Mouse (Mus musculus): ENCODE data around the gene Gnpnat1. TPM values are rescaled to one million over a fixed set of nuclear protein-coding genes. Genes with fewer than 3 reads are reported as not detected.

The Gnpnat1 gene
- polyA plus RNA-seq, 1 experiment = 1.9 TPM

DNA sequence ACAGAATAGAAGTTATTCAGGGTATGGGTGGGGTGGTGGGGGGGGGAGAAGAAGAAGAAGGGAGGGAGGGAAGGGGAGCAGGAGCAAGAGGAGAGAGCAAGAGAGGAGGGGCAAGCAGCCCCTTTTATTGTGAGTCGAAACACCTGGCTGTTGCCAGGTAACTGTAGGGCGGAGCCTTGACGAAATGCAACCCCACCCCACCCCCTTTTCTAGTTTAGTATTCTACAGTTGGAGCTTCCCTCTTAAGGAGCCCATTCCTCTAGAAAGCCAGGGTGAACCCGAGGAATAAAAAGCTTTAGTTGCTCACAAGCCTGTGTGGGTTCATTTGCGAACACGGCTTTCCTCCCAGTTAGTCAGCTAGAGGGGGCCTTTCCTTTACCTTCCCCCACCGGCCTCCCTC is 40.2 kb upstream of the Gnpnat1 start:
- no peak for DNase-seq (ENCODE audit: low read depth in 1 of 2, low spot score in 2 of 2)
- Histone ChIP-seq H3K4me3 (ENCODE audit: extremely low read depth, insufficient read depth, insufficient read length) (no peak overlapping the region), H3K27me3 (ENCODE audit: control insufficient read depth, insufficient read depth, low read length) (no peaks in the 10 kb centered on the region), H3K36me3 (ENCODE audit: control insufficient read depth, insufficient read depth, low read length) (no peaks in the 10 kb centered on the region), H3K27ac (ENCODE audit: insufficient read depth, low read length) (no peak overlapping the region), H3K4me1 (ENCODE audit: control insufficient read depth, insufficient read depth, insufficient read length) (no peaks in the 10 kb centered on the region)
- TF ChIP-seq CTCF (IDR thresholded peaks at IDR 0.05; ENCODE audit: extremely low read depth, insufficient read depth, insufficient read length, insufficient replicate concordance) = no peak
- no peak for TF ChIP-seq POLR2A (IDR thresholded peaks at IDR 0.05; ENCODE audit: low read depth, low read length)
- WGBS = 80% methylated on average over 7 of the region's 7 CpGs

- no peak for DNase-seq (ENCODE audit: low read depth in 1 of 2, low spot score in 2 of 2)
- 53% methylated on average over 12 of the region's 12 CpGs for WGBS
- Histone ChIP-seq H3K36me3 (ENCODE audit: control insufficient read depth, insufficient read depth, low read length) (no peaks in the 10 kb centered on the region), H3K27ac (ENCODE audit: insufficient read depth, low read length) (no peak overlapping the region), H3K27me3 (ENCODE audit: control insufficient read depth, insufficient read depth, low read length) (no peaks in the 10 kb centered on the region), H3K4me3 (ENCODE audit: extremely low read depth, insufficient read depth, insufficient read length) (no peak overlapping the region), H3K4me1 (ENCODE audit: control insufficient read depth, insufficient read depth, insufficient read length) (no peaks in the 10 kb centered on the region)
- TF ChIP-seq CTCF (IDR thresholded peaks at IDR 0.05; ENCODE audit: extremely low read depth, insufficient read depth, insufficient read length, insufficient replicate concordance) = no peak
- no peak for TF ChIP-seq POLR2A (IDR thresholded peaks at IDR 0.05; ENCODE audit: low read depth, low read length)
Measured at GRCm38 (mm10) chr14:45442781-45443560, 38.3 kb upstream of the Gnpnat1 start.

DNA sequence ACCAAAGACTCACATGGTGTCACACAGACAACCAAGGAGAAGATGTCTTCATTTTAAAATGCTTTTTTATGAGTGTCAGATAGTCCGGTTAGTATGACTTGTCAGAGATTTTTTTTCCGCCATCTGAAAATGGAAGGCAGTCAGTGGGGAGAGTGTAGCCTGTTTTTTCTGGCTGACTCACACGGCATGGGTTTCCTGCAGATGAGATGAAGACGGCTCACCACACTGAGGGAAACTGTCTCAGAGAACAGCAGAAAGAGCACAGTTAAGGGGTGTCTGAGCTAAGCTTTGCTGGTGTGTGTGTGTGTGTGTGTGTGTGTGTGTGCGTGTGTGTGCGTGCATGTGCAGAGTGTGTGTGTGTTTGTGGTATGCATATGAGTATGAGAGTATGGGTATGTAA is 36.6 kb upstream of the Gnpnat1 start:
- DNase-seq (ENCODE audit: low read depth in 1 of 2, low spot score in 2 of 2) = no peak
- no peak overlapping the region for H3K27ac ChIP-seq (ENCODE audit: insufficient read depth, low read length)
- TF ChIP-seq POLR2A (IDR thresholded peaks at IDR 0.05; ENCODE audit: low read depth, low read length) (no peak), CTCF (IDR thresholded peaks at IDR 0.05; ENCODE audit: extremely low read depth, insufficient read depth, insufficient read length, insufficient replicate concordance) (no peak)
- no peaks in the 10 kb centered on the region for H3K36me3 ChIP-seq (ENCODE audit: control insufficient read depth, insufficient read depth, low read length)
- H3K27me3 ChIP-seq (ENCODE audit: control insufficient read depth, insufficient read depth, low read length) = no peaks in the 10 kb centered on the region
- no peaks in the 10 kb centered on the region for H3K4me1 ChIP-seq (ENCODE audit: control insufficient read depth, insufficient read depth, insufficient read length)
- H3K4me3 ChIP-seq (ENCODE audit: extremely low read depth, insufficient read depth, insufficient read length) = no peak overlapping the region
- WGBS = 69% methylated on average over 6 of the region's 6 CpGs

- TF ChIP-seq POLR2A (IDR thresholded peaks at IDR 0.05; ENCODE audit: low read depth, low read length) (no peak), CTCF (IDR thresholded peaks at IDR 0.05; ENCODE audit: extremely low read depth, insufficient read depth, insufficient read length, insufficient replicate concordance) (no peak)
- Histone ChIP-seq H3K4me1 (ENCODE audit: control insufficient read depth, insufficient read depth, insufficient read length) (no peaks in the 10 kb centered on the region), H3K36me3 (ENCODE audit: control insufficient read depth, insufficient read depth, low read length) (no peaks in the 10 kb centered on the region), H3K27me3 (ENCODE audit: control insufficient read depth, insufficient read depth, low read length) (no peaks in the 10 kb centered on the region), H3K4me3 (ENCODE audit: extremely low read depth, insufficient read depth, insufficient read length) (no peak overlapping the region), H3K27ac (ENCODE audit: insufficient read depth, low read length) (no peak overlapping the region)
- 87% methylated on average over 9 of the region's 9 CpGs for WGBS
- no peak for DNase-seq (ENCODE audit: low read depth in 1 of 2, low spot score in 2 of 2)
Measured at GRCm38 (mm10) chr14:45439387-45439786, 34.7 kb upstream of the Gnpnat1 start.

DNA sequence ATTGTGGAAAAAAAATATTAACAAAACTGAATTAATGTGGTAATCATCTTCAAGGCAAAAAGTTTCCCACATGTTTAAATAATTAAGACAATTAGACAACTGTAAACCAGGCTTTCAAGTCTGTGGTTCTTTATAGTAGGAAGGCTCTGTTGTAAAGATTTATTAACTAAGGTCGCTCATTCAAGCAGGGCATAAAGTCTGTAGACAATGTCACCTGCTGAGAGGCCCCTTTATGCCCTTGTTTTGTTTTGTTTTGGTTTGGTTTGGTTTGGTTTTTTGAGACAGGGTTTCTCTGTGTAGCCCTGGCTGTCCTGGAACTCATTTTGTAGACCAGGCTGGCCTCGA is 34.2 kb upstream of the Gnpnat1 start:
- no peaks in the 10 kb centered on the region for H3K36me3 ChIP-seq (ENCODE audit: control insufficient read depth, insufficient read depth, low read length)
- WGBS = 89% methylated on average over 2 of the region's 2 CpGs
- no peaks in the 10 kb centered on the region for H3K4me1 ChIP-seq (ENCODE audit: control insufficient read depth, insufficient read depth, insufficient read length)
- H3K27ac ChIP-seq (ENCODE audit: insufficient read depth, low read length) = no peak overlapping the region
- TF ChIP-seq POLR2A (IDR thresholded peaks at IDR 0.05; ENCODE audit: low read depth, low read length) = no peak
- no peak for TF ChIP-seq CTCF (IDR thresholded peaks at IDR 0.05; ENCODE audit: extremely low read depth, insufficient read depth, insufficient read length, insufficient replicate concordance)
- no peak for DNase-seq (ENCODE audit: low read depth in 1 of 2, low spot score in 2 of 2)
- H3K27me3 ChIP-seq (ENCODE audit: control insufficient read depth, insufficient read depth, low read length) = no peaks in the 10 kb centered on the region
- H3K4me3 ChIP-seq (ENCODE audit: extremely low read depth, insufficient read depth, insufficient read length) = no peak overlapping the region

DNA sequence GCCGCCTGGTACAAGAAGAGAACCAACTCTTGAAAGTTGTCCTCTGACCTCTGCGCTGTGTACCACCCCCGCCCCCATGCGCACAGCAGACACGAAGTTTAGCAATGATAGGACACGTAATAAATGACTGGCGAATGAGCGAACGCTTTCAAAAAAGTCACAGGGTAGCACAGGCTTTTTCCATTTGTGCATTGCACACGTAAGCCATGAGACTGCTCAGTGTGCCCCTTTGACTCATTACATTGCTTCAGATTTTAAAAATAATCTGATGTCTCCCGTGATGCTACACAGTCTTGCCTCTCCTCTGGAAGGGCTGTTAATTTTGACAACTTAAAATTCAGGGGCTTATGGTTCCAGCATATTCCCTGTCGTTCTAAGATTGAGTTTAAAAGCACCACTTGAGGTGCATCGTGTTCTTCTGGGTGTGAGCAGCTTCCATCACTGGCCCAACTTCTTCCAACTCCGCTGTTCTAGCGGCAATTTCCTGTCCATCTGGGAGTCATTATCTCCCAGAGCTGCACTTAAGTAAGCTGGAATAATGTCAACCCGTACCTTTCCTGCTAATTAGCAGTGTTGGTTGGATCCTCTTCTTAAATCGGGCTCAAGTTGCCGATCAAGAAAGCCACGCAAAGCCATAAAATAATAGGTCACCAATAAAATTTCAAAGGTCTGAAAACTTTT is 33.7 kb upstream of the Gnpnat1 start:
- Histone ChIP-seq H3K36me3 (ENCODE audit: control insufficient read depth, insufficient read depth, low read length) (no peaks in the 10 kb centered on the region), H3K4me3 (ENCODE audit: extremely low read depth, insufficient read depth, insufficient read length) (no peak overlapping the region), H3K27ac (ENCODE audit: insufficient read depth, low read length) (no peak overlapping the region), H3K4me1 (ENCODE audit: control insufficient read depth, insufficient read depth, insufficient read length) (no peaks in the 10 kb centered on the region), H3K27me3 (ENCODE audit: control insufficient read depth, insufficient read depth, low read length) (no peaks in the 10 kb centered on the region)
- 74% methylated on average over 19 of the region's 19 CpGs for WGBS
- TF ChIP-seq POLR2A (IDR thresholded peaks at IDR 0.05; ENCODE audit: low read depth, low read length) (no peak), CTCF (IDR thresholded peaks at IDR 0.05; ENCODE audit: extremely low read depth, insufficient read depth, insufficient read length, insufficient replicate concordance) (no peak)
- no peak for DNase-seq (ENCODE audit: low read depth in 1 of 2, low spot score in 2 of 2)

DNA sequence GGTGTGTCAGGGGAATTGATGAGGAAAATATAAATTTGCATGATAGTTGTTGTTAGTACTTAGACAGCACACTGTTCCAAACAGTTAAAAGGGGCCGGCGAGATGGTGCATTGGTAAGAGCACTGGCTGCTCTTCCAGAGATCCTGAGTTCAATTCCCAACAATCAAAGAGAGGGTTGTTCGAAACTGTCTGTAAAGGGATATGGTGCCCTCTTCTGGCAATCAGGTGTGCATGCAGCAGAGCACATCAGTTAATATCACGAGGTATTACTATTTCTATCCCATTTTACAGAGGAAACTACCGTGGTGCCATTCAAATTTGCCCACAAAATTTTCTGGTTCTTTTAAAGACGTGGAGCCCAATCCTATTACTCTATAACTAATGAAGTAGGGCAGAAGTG is 29.5 kb upstream of the Gnpnat1 start:
- Histone ChIP-seq H3K36me3 (ENCODE audit: control insufficient read depth, insufficient read depth, low read length) (no peaks in the 10 kb centered on the region), H3K4me3 (ENCODE audit: extremely low read depth, insufficient read depth, insufficient read length) (no peak overlapping the region), H3K27ac (ENCODE audit: insufficient read depth, low read length) (no peak overlapping the region), H3K4me1 (ENCODE audit: control insufficient read depth, insufficient read depth, insufficient read length) (no peaks in the 10 kb centered on the region), H3K27me3 (ENCODE audit: control insufficient read depth, insufficient read depth, low read length) (no peaks in the 10 kb centered on the region)
- 70% methylated on average over 6 of the region's 6 CpGs for WGBS
- TF ChIP-seq CTCF (IDR thresholded peaks at IDR 0.05; ENCODE audit: extremely low read depth, insufficient read depth, insufficient read length, insufficient replicate concordance) (no peak), POLR2A (IDR thresholded peaks at IDR 0.05; ENCODE audit: low read depth, low read length) (no peak)
- DNase-seq (ENCODE audit: low read depth in 1 of 2, low spot score in 2 of 2) = no peak
